ENCODE assay signal across 26 mouse cellular contexts in genomic region chr6:129314655-129315168, GRCm38 (mm10). TPM values are rescaled to one million over a fixed set of nuclear protein-coding genes. Genes with fewer than 3 reads are reported as not detected.
A peak's percentile ranks its signal among the peaks of the same experiment; 100 is the strongest.
DNase-seq lines count a peak whose midpoint lies in the region; ATAC-seq lines count a peak whose summit lies in the region.
"Had no signal": no experiment of that assay in that cellular context is flagged by ENCODE, and none has a peak within 500 bp of the region (broad histone marks: within the 10 kb centered on the region; RNA-seq: fewer than 3 reads in every experiment).

No protein-coding gene starts in this region.

- no peak for DNase-seq in heart, postnatal 4 days
- DNase-seq in layer of hippocampus, adult 18-20 months (ENCODE audit: low spot score in 2 of 2), result no peak
- DNase-seq: adrenal gland, adult 2 months; adrenal gland, postnatal 10 days; adrenal gland, postnatal 25 days; cerebellum, adult 11 months; cerebellum, adult 18-20 months; cerebellum, adult 8-10 months; cerebellum, adult 9-11 months; cerebellum, postnatal 14 days; forebrain, postnatal 0 days had no signal

- peak; percentile 64 for ATAC-seq in CD4-positive, CD25-positive, alpha-beta regulatory T cell, adult 4 months
- peak; percentile 25 for ATAC-seq in activated CD4-positive, CD25-positive, alpha-beta regulatory T cell, adult 4 months
- ATAC-seq in megakaryocyte, adult 5-6 weeks (ENCODE audit: poor library complexity, severe bottlenecking), result no peak
- ATAC-seq: forebrain, embryonic 13.5 days; forebrain, embryonic 15.5 days; forebrain, postnatal 0 days; Patski had no signal

RNA-seq across cellular contexts. Expression of gene 4922502D21Rik, which starts 16.9 kb away (rescaled TPM):
- polyA plus RNA-seq in CD4-positive, CD25-positive, alpha-beta regulatory T cell, adult 4 months (2017; shearing (Covaris generic)), result not detected
- not detected for polyA plus RNA-seq in activated CD4-positive, CD25-positive, alpha-beta regulatory T cell, adult 4 months (2017; shearing (Covaris generic))
- not detected for total RNA-seq in heart, postnatal 4 days (2021)
- 0.54 TPM in 1 of 2 replicates, not detected in the other for total RNA-seq in megakaryocyte, adult 5-6 weeks (2015)
- total RNA-seq in megakaryocyte, adult 5-6 weeks (2017), result 0.44 TPM in 1 of 2 replicates, not detected in the other
- total RNA-seq in layer of hippocampus, adult 18-20 months (2021), result not detected
- total RNA-seq: adrenal gland, adult 2 months; adrenal gland, postnatal 10 days; adrenal gland, postnatal 25 days; adrenal gland, postnatal 4 days; forebrain, postnatal 0 days; G1E had no signal
- polyA plus RNA-seq: adrenal gland, adult 2 months; brain, embryonic 14.5 days; C2C12; cortical plate, adult 2 months; embryonic facial prominence, embryonic 10.5 days; embryonic facial prominence, embryonic 12.5 days; embryonic facial prominence, embryonic 14.5 days; forebrain, embryonic 11.5 days; forebrain, embryonic 13.5 days; forebrain, embryonic 15.5 days; forebrain, postnatal 0 days; G1E; Patski had no signal

RNA-seq across cellular contexts. Expression of gene Clec12a, which starts 27.8 kb away (rescaled TPM):
- polyA plus RNA-seq in CD4-positive, CD25-positive, alpha-beta regulatory T cell, adult 4 months (2017; shearing (Covaris generic)), result 1 to 10 TPM; 1.3 to 1.4 TPM
- under 1 TPM; 0.44 to 0.61 TPM for polyA plus RNA-seq in activated CD4-positive, CD25-positive, alpha-beta regulatory T cell, adult 4 months (2017; shearing (Covaris generic))
- total RNA-seq in heart, postnatal 4 days (2021), result under 1 TPM; 0.26 to 0.45 TPM
- total RNA-seq in megakaryocyte, adult 5-6 weeks (2015), result 449 and 472 TPM in 2 replicates
- total RNA-seq in megakaryocyte, adult 5-6 weeks (2017), result 389 and 405 TPM in 2 replicates
- total RNA-seq in layer of hippocampus, adult 18-20 months (2021), result not detected
- polyA plus RNA-seq: C2C12, G1E had no signal

RNA-seq across cellular contexts. Expression of gene Cd69, which starts 39.5 kb away (rescaled TPM):
- polyA plus RNA-seq in CD4-positive, CD25-positive, alpha-beta regulatory T cell, adult 4 months (2017; shearing (Covaris generic)), result 100 to 1,000 TPM; 220 to 231 TPM
- 100 to 1,000 TPM; 233 to 245 TPM for polyA plus RNA-seq in activated CD4-positive, CD25-positive, alpha-beta regulatory T cell, adult 4 months (2017; shearing (Covaris generic))
- not detected for total RNA-seq in heart, postnatal 4 days (2021)
- 21.3 and 25.9 TPM in 2 replicates for total RNA-seq in megakaryocyte, adult 5-6 weeks (2015)
- total RNA-seq in megakaryocyte, adult 5-6 weeks (2017), result 20.6 and 22.7 TPM in 2 replicates
- total RNA-seq in layer of hippocampus, adult 18-20 months (2021), result not detected
- total RNA-seq: forebrain, postnatal 0 days; G1E had no signal
- polyA plus RNA-seq: adrenal gland, adult 2 months; brain, embryonic 14.5 days; C2C12; cortical plate, adult 2 months; embryonic facial prominence, embryonic 10.5 days; embryonic facial prominence, embryonic 12.5 days; forebrain, embryonic 11.5 days; forebrain, embryonic 13.5 days; forebrain, embryonic 15.5 days; G1E; Patski had no signal

Comparison
In these comparisons a context has a peak if more than half of its experiments do, and no peak if none do; other contexts are left out.
1. RNA of gene Clec12a, which starts 27.8 kb away (total RNA-seq): 389 to 472 TPM in megakaryocyte, adult 5-6 weeks; 0.26 to 0.45 TPM in heart, postnatal 4 days and not detected in layer of hippocampus, adult 18-20 months; every median in the first group is over 100 times any median in the second.
2. RNA of gene Cd69, which starts 39.5 kb away (total RNA-seq): 20.6 to 25.9 TPM in megakaryocyte, adult 5-6 weeks; not detected in heart, postnatal 4 days and not detected in layer of hippocampus, adult 18-20 months; every median in the first group is over 10 times any median in the second.